Mouse (Mus musculus): ENCODE results near the gene Gm36210.

DNA sequence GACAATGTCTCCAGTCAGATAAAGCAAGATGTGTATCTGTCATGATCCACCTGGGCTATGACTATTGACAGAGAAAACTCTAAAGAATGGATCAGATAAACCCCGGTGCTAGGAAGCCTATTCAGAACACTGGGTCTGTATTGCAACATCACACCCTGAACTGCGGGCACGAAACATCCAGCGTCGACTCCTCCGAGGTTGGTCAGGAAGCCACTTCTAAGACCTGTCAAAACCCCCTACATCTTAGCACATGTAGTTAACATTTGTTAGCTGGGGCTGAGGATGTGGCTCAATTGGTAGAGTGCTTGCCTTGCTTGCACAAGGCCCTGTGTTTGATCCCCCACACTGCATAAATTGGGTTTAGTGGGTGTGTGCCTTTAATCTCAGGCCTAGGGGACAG is 42.1 kb upstream of the Gm36210 start:
- TF ChIP-seq CTCF (IDR thresholded peaks at IDR 0.05) (no peak), POLR2A (IDR thresholded peaks at IDR 0.05; ENCODE audit: insufficient read depth, low read depth, low read length) (no peak)
